ENCODE assay signal across 20 mouse cellular contexts in genomic region chr16:91425816-91426215, GRCm38 (mm10). TPM values are rescaled to one million over a fixed set of nuclear protein-coding genes. Genes with fewer than 3 reads are reported as not detected.
"Had no signal": no experiment of that assay in that cellular context is flagged by ENCODE, and none has a peak within 500 bp of the region (broad histone marks: within the 10 kb centered on the region; RNA-seq: fewer than 3 reads in every experiment).

No protein-coding gene starts in this region.

- H3K4me3 ChIP-seq: megakaryocyte, embryonic 14.5 days; midbrain, embryonic 13.5 days; midbrain, embryonic 15.5 days; neural tube, embryonic 12.5 days; stomach, embryonic 15.5 days had no signal

- H3K4me2 ChIP-seq: lung, embryonic 14.5 days; midbrain, embryonic 11.5 days; midbrain, embryonic 13.5 days; midbrain, embryonic 15.5 days; neural tube, embryonic 12.5 days; stomach, embryonic 15.5 days had no signal

- H3K4me1 ChIP-seq: megakaryocyte, embryonic 14.5 days; midbrain, embryonic 13.5 days; midbrain, embryonic 15.5 days; neural tube, embryonic 12.5 days; stomach, embryonic 15.5 days had no signal

- ATAC-seq: midbrain, embryonic 13.5 days; midbrain, embryonic 15.5 days had no signal

- H3K36me3 ChIP-seq: midbrain, embryonic 13.5 days; midbrain, embryonic 15.5 days; neural tube, embryonic 12.5 days had no signal

- H3K9ac ChIP-seq: lung, embryonic 14.5 days; midbrain, embryonic 13.5 days; midbrain, embryonic 15.5 days; neural tube, embryonic 12.5 days; stomach, embryonic 15.5 days had no signal

- H3K27ac ChIP-seq: macrophage; midbrain, embryonic 13.5 days; midbrain, embryonic 15.5 days; neural tube, embryonic 12.5 days; stomach, embryonic 15.5 days; stomach, postnatal 0 days had no signal

- H3K27me3 ChIP-seq: megakaryocyte, embryonic 14.5 days; midbrain, embryonic 13.5 days; midbrain, embryonic 15.5 days; neural tube, embryonic 12.5 days; stomach, embryonic 15.5 days had no signal

- DNase-seq: lung, adult 18-20 months; lung, embryonic 14.5 days; lung, postnatal 10 days; right cerebral cortex, postnatal 14 days; thymus, adult 2 months; thymus, postnatal 25 days; thymus, postnatal 4 days had no signal

- H3K9me3 ChIP-seq: midbrain, embryonic 13.5 days; midbrain, embryonic 15.5 days; neural tube, embryonic 12.5 days; stomach, embryonic 15.5 days had no signal

RNA-seq across cellular contexts. Expression of gene Gm21970, which starts 34.3 kb away (rescaled TPM):
- polyA plus RNA-seq: lung, embryonic 16.5 days; macrophage; midbrain, embryonic 11.5 days; midbrain, embryonic 13.5 days; midbrain, embryonic 15.5 days; midbrain, postnatal 0 days; neural tube, embryonic 12.5 days; neural tube, embryonic 14.5 days; spleen, adult 2 months; stomach, embryonic 15.5 days; stomach, postnatal 0 days; testis, adult 2 months; thymus, adult 2 months had no signal
